Mouse (Mus musculus): ENCODE measurements at regions not wholly inside any gene's neighbourhood (a gene's known extent, or its start where the extent isn't known, plus 50 kb on each side); places are given as distances from the start of the nearest gene placed in this dataset.

- no peak for TF ChIP-seq CTCF (IDR thresholded peaks at IDR 0.05; ENCODE audit: control insufficient read depth, insufficient read depth, insufficient read length)
- TF ChIP-seq FOSL1 (IDR thresholded peaks at IDR 0.05; ENCODE audit: insufficient read depth, low read length, poor library complexity, severe bottlenecking) = no peak
- no peak for TF ChIP-seq USF1 (IDR thresholded peaks at IDR 0.05; ENCODE audit: low read depth)
- no peak for TF ChIP-seq MYOG (IDR thresholded peaks at IDR 0.05; ENCODE audit: control insufficient read depth, extremely low read depth, insufficient read length)
- no peak for TF ChIP-seq CEBPB (IDR thresholded peaks at IDR 0.05; ENCODE audit: low read depth)
- no peak for TF ChIP-seq MAX (IDR thresholded peaks at IDR 0.05)
These were observed 58.7 kb upstream of the Tmem189 start for GRCm38 (mm10) chr2:167748297-167748696.

Data from C2C12 (cell line).